Mouse (Mus musculus): ENCODE results near the gene A030005L19Rik. TPM values are rescaled to one million over a fixed set of nuclear protein-coding genes. Genes with fewer than 3 reads are reported as not detected.
"Not testable (repeated sequence)": the region's sequence is repeated elsewhere in the genome, so short reads cannot be mapped to it uniquely, and the experiment has no call there.

A030005L19Rik gene
- polyA plus RNA-seq, 1 experiment, result not detected

- Histone ChIP-seq H3K4me3 (ENCODE audit: insufficient read depth, low read depth, low read length) (no peak overlapping the region), H3K4me1 (ENCODE audit: control insufficient read depth, insufficient read depth, insufficient read length, low read length) (no peaks in the 10 kb centered on the region), H3K27ac (replicated peaks; ENCODE audit: low read depth, low read length) (no peak overlapping the region)
Measured at GRCm38 (mm10) chr1:82948601-82949000, 35.5 kb downstream of the A030005L19Rik start.

DNA sequence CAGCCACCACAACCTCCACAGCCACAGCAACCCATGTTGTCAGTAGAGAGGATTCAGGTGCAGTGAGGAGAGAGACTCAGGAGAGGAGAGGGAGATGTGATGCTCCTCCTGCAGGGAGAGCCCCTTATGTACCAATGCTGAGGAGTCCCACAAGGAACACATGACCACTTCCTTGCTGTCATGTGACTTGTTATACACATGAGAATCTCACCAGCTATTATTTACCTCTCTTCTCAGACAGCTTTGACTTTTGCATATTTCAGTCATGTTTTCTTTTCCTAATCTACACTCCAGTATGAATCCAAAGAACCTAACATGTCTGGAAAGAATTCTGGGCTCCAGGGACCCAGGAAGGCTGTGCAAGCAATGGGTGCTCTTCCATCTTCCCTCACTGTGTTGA lies 42.8 kb downstream of the A030005L19Rik start, which contains the start of gene Gm7544:
Gm7544 (minus strand) TSS at position 101 of the 400 bp plus-strand sequence.
- not testable (repeated sequence) for H3K4me3 ChIP-seq (ENCODE audit: insufficient read depth, low read depth, low read length); H3K4me1 ChIP-seq (ENCODE audit: control insufficient read depth, insufficient read depth, insufficient read length, low read length); H3K27ac ChIP-seq (replicated peaks; ENCODE audit: low read depth, low read length)

- no peak within 1 kb of the TSS for H3K27ac ChIP-seq (replicated peaks; ENCODE audit: low read depth, low read length)
- no peaks in the 10 kb centered on the region for H3K4me1 ChIP-seq (ENCODE audit: control insufficient read depth, insufficient read depth, insufficient read length, low read length)
- H3K4me3 ChIP-seq (ENCODE audit: insufficient read depth, low read depth, low read length), result no peak within 1 kb of the TSS
Measured at GRCm38 (mm10) chr1:82959870-82960385, 46.8 kb downstream of the A030005L19Rik start, which contains the start of gene Gm47955. TSS of gene Gm47955 (plus strand) at chr1:82960286.

Other genes starting within 250 kb of the A030005L19Rik start
- gene Mff, start 188.4 kb upstream of the A030005L19Rik start, polyA plus RNA-seq (2012; ENCODE audit: insufficient read depth, insufficient read length, missing spikeins), result 191 and 204 TPM in 2 replicates
- not detected in 2 replicates for gene Tm4sf20, start 144.9 kb upstream of the A030005L19Rik start, polyA plus RNA-seq (2012; ENCODE audit: insufficient read depth, insufficient read length, missing spikeins)
- not detected in 2 replicates for gene Gm47791, start 142.1 kb upstream of the A030005L19Rik start, polyA plus RNA-seq (2012; ENCODE audit: insufficient read depth, insufficient read length, missing spikeins)
- 24.7 and 26.5 TPM in 2 replicates for gene Agfg1, start 73.8 kb upstream of the A030005L19Rik start, polyA plus RNA-seq (2012; ENCODE audit: insufficient read depth, insufficient read length, missing spikeins)
- gene A030014E15Rik, start 11.6 kb downstream of the A030005L19Rik start, polyA plus RNA-seq (2012; ENCODE audit: insufficient read depth, insufficient read length, missing spikeins), result not detected in 2 replicates
- not detected in 2 replicates for gene Gm6217, start 18.1 kb downstream of the A030005L19Rik start, polyA plus RNA-seq (2012; ENCODE audit: insufficient read depth, insufficient read length, missing spikeins)
- gene A030003K21Rik, start 30.1 kb downstream of the A030005L19Rik start, polyA plus RNA-seq (2012; ENCODE audit: insufficient read depth, insufficient read length, missing spikeins), result not detected in 2 replicates
- gene Gm7544, start 42.7 kb downstream of the A030005L19Rik start, polyA plus RNA-seq (2012; ENCODE audit: insufficient read depth, insufficient read length, missing spikeins), result not detected in 2 replicates
- not detected in 2 replicates for gene Gm47955, start 47.0 kb downstream of the A030005L19Rik start, polyA plus RNA-seq (2012; ENCODE audit: insufficient read depth, insufficient read length, missing spikeins)
- gene Gm47959, start 87.2 kb downstream of the A030005L19Rik start, polyA plus RNA-seq (2012; ENCODE audit: insufficient read depth, insufficient read length, missing spikeins), result not detected in 2 replicates
- not detected in 2 replicates for gene Slc19a3, start 125.1 kb downstream of the A030005L19Rik start, polyA plus RNA-seq (2012; ENCODE audit: insufficient read depth, insufficient read length, missing spikeins)
- not detected in 2 replicates for gene Krtap28-10, start 129.2 kb downstream of the A030005L19Rik start, polyA plus RNA-seq (2012; ENCODE audit: insufficient read depth, insufficient read length, missing spikeins)
- gene Gm47969, start 131.6 kb downstream of the A030005L19Rik start, polyA plus RNA-seq (2012; ENCODE audit: insufficient read depth, insufficient read length, missing spikeins), result not detected in 2 replicates
- not detected in 2 replicates for gene A030005K14Rik, start 146.1 kb downstream of the A030005L19Rik start, polyA plus RNA-seq (2012; ENCODE audit: insufficient read depth, insufficient read length, missing spikeins)
- gene Krtap28-13, start 147.6 kb downstream of the A030005L19Rik start, polyA plus RNA-seq (2012; ENCODE audit: insufficient read depth, insufficient read length, missing spikeins), result not detected in 2 replicates
- not detected in 2 replicates for gene Ccl20, start 203.4 kb downstream of the A030005L19Rik start, polyA plus RNA-seq (2012; ENCODE audit: insufficient read depth, insufficient read length, missing spikeins)
- not detected in 2 replicates for gene Daw1, start 246.4 kb downstream of the A030005L19Rik start, polyA plus RNA-seq (2012; ENCODE audit: insufficient read depth, insufficient read length, missing spikeins)